Mouse (Mus musculus) heart, embryonic 10.5 days (tissue): ENCODE data around the gene Bcl2l15. TPM values are rescaled to one million over a fixed set of nuclear protein-coding genes. Genes with fewer than 3 reads are reported as not detected.

Experiments
- DNase-seq: peaks from one replicate; pipeline ENCODE4 v3.0.0-alpha.2; 2017; ENCODE audit warnings: low spot score
- H3K27ac ChIP-seq: fragments of 300-500 bp; sonication (generic); 2 replicates; pipeline ENCODE4 v1.5.1; 2016; ENCODE audit warnings: mild to moderate bottlenecking
- H3K27me3 ChIP-seq: fragments of 300-500 bp; sonication (generic); 2 replicates; pipeline ENCODE4 v1.6.1; 2016; ENCODE audit warnings: mild to moderate bottlenecking; ENCODE audit not compliant: poor library complexity, insufficient read depth, severe bottlenecking
- H3K36me3 ChIP-seq: fragments of 300-500 bp; sonication (generic); 2 replicates; pipeline ENCODE4 v1.6.1; 2016; ENCODE audit warnings: mild to moderate bottlenecking, moderate library complexity
- H3K4me1 ChIP-seq: fragments of 300-500 bp; sonication (generic); 2 replicates; pipeline ENCODE4 v1.6.1; 2016; ENCODE audit warnings: mild to moderate bottlenecking
- H3K4me3 ChIP-seq: fragments of 300-500 bp; sonication (generic); 2 replicates; pipeline ENCODE4 v1.5.1; 2016; ENCODE audit warnings: mild to moderate bottlenecking, moderate library complexity
- H3K9me3 ChIP-seq: fragments of 300-500 bp; sonication (generic); 2 replicates; pipeline ENCODE4 v1.6.1; 2016; ENCODE audit warnings: mild to moderate bottlenecking, moderate library complexity
- WGBS: fragments of 180-500 bp; shearing (Covaris S2); methylation state at CpG from one replicate; pipeline ENCODE4 v1.1.7; 2016; 5-methylcytosine and 5-hydroxymethylcytosine counted together
- polyA plus RNA-seq: library from polyadenylated mRNA; unstranded; fragments of >200 nt; fragmentation: Nextera tagmentation; extraction: Ambion mirVana; gene quantifications from 2 replicates; pipeline ENCODE4 v1.2.1, GENCODE M21; 2016

The Bcl2l15 gene
- polyA plus RNA-seq, 1 experiment from 2014 or later: 0.13 TPM

DNA sequence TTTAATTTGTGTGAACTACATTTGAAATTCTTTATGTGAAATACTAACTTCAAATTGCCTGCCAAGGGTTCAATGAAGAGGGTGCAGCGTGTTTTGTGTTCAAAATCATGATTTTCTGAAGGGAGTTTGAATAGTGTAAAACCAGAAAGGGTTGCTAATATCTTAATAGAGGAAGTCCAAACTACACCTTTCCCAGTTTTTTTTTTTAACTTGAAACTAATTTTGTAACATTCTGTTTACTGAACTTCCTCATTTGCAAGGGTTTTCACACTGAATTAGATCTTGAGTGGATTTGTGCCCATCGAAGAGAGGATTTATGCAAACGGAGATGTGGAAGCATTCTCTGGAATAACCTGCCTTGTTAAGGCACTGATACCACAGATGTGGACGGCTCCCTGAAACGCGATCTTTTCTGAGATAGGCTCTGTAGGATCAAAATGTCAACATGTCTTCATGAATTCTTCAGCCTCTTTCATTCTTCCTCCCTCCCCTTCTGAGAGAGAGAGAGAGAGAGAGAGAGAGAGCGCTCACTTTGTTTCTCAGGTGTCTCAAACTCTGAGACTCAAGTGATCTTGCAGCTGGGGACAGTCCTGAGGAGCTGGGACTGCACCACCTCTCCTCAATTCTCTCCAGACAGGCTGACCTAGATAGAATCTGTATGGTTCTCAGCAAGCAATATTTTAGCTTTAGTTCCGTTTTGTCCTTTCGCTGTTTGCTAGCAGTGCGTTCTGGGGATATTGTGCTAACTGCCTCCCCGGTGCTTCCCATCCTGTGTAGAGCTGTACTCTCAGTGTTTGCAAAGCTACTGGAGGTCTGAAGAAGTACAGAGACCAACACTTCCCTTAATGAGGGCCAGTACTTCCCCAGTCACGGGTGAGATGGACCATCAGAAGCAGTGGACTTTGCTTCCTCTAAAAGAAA lies 26.7 kb downstream of the Bcl2l15 start, which contains the start of gene Ptpn22:
Gene Ptpn22, plus strand, starts transcription at position 915 of the 921 bp plus-strand sequence.
- 69% methylated on average over 12 of the region's 12 CpGs for WGBS

DNA sequence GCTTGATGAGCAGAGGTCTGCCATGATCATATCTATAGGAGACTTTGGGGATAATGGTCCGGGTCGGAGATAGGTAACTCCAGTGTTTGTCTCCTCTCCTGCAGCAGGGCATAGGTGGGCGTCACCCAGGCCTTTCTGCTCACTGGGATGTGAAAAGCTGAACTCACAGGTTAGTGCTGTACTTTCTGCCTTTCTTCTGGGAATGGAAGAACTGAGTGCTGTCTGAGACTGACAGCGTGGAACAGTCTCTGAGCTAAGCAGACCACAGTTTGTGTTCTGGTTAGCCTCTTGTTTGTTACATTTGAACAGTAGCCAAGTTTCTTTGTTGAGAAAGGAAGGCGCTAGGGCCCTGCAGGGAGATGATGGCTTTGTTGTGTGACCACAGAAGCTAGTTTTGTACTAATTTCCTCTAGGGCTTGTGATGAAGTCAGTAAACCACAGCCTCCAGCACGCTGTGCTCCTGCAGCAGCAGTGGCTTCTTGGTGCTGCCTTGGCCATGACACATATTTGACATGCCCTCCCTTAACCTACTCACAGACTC lies 27.5 kb downstream of the Bcl2l15 start:
- WGBS: 77% methylated on average over 6 of the region's 6 CpGs
- Histone ChIP-seq H3K36me3 (no peaks in the 10 kb centered on the region), H3K9me3 (no peaks in the 10 kb centered on the region), H3K4me1 (no peaks in the 10 kb centered on the region), H3K27ac (no peak overlapping the region), H3K27me3 (no peaks in the 10 kb centered on the region), H3K4me3 (no peak overlapping the region)
- DNase-seq: no peak

More for the DNA sequence above, 26.7 kb downstream of the Bcl2l15 start, which contains the start of gene Ptpn22:
- H3K9me3 ChIP-seq: no peaks in the 10 kb centered on the region
- H3K4me3 ChIP-seq: no peak within 1 kb of the TSS
- H3K27ac ChIP-seq: no peak within 1 kb of the TSS
- DNase-seq: no peak
- H3K4me1 ChIP-seq: no peaks in the 10 kb centered on the region
- H3K36me3 ChIP-seq: no peaks in the 10 kb centered on the region
- no peaks in the 10 kb centered on the region for H3K27me3 ChIP-seq

DNA sequence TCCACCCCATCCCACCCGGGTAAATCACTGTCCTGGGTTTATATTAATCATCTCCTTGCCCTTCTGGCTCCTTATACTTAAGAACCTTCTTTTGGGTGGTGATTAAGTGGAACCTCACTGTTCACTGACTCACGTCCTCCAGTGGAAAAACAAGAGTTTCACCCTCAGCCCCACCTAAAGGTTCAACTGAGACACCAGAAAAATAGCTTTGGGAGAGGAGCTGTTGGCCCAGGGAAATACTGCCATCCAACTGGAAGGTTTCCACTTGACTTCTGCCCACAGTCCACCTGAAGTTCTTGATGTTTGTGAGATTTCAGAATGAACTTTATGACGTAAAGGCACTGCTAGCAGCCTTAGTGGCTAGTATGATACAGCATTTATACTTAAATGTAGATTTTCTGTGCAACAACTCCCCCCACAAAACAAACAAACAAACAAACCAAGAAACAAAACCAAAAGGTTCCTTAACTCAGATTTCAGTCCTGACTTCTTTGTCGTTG lies 30.4 kb downstream of the Bcl2l15 start:
- Histone ChIP-seq H3K36me3 (no peaks in the 10 kb centered on the region), H3K4me1 (no peaks in the 10 kb centered on the region), H3K9me3 (no peaks in the 10 kb centered on the region), H3K27ac (no peak overlapping the region), H3K4me3 (no peak overlapping the region), H3K27me3 (no peaks in the 10 kb centered on the region)
- DNase-seq: no peak
- 80% methylated on average over 4 of the region's 4 CpGs for WGBS

DNA sequence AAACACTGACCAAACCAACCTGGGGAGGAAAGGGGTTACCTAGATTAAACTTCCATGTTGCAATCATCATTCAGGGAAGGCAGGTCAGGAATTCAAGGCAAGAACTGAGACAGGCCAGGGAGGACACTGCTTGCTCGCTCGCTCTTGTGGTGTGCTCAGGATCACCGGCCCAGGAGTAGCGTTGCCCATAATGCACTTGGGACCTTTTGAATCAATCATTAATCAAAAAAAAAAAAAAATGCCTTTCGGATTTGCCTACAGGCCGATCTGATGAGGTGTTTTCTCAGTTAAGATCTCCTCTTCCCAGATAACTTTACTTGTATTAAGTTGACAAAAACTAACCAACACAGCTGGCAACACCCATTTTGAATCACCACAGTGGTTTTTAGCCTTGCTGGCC lies 31.8 kb downstream of the Bcl2l15 start:
- DNase-seq: no peak
- WGBS: 86% methylated on average over 6 of the region's 6 CpGs
- Histone ChIP-seq H3K27ac (no peak overlapping the region), H3K4me3 (no peak overlapping the region), H3K27me3 (no peaks in the 10 kb centered on the region), H3K36me3 (no peaks in the 10 kb centered on the region), H3K4me1 (no peaks in the 10 kb centered on the region), H3K9me3 (no peaks in the 10 kb centered on the region)

DNA sequence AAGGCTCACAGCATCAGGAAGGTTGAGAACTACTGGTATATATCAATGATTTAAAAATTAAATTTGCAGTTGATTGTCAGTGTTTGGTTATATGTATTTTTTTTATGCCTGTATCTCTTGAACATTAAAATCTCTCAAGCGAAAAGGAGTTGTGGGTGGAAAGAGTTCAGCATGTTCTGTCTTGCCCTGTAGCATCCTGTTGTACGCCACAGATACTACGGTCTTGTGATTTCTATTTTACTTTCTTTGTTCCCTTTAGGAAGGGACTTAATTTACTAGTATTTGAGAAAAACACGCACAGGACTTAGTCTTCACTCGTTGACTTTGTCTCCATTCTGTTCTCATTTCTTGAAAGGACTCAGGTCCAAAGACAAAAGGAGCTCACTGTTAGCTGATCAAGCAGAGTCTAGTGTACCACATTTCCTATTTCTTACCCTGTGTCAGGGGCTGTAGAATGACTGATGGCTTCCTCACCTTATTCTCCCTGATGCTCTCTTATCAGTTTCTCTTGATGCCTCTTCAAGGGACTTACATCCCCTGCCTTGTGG lies 35.1 kb downstream of the Bcl2l15 start:
- Histone ChIP-seq H3K4me3 (no peak overlapping the region), H3K4me1 (no peaks in the 10 kb centered on the region), H3K9me3 (no peaks in the 10 kb centered on the region), H3K27me3 (no peaks in the 10 kb centered on the region), H3K27ac (no peak overlapping the region), H3K36me3 (no peaks in the 10 kb centered on the region)
- DNase-seq: no peak
- WGBS: 86% methylated on average over 5 of the region's 5 CpGs

DNA sequence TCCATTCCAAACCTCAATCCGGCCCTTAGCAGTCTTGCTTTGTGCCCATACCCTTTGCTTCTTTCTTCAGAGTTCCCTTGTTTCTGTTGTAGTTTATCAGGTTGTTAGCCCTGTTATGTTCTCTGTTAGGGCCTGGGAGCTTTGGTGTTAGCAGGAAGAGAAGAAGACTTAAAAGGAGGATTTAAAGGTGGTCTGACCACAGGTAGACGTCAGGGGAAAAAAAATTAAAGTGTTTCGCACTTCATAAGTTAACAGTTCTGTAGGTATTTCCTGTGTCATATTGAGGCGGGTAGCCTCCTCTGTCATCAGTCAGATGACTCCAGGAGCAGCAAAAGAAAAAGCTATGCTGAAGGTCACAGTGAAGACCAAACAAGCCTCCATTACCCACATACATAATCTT lies 35.6 kb downstream of the Bcl2l15 start:
- Histone ChIP-seq H3K4me1 (no peaks in the 10 kb centered on the region), H3K27ac (no peak overlapping the region), H3K27me3 (no peaks in the 10 kb centered on the region), H3K9me3 (no peaks in the 10 kb centered on the region), H3K36me3 (no peaks in the 10 kb centered on the region), H3K4me3 (no peak overlapping the region)
- 77% methylated on average over 4 of the region's 4 CpGs for WGBS
- no peak for DNase-seq

DNA sequence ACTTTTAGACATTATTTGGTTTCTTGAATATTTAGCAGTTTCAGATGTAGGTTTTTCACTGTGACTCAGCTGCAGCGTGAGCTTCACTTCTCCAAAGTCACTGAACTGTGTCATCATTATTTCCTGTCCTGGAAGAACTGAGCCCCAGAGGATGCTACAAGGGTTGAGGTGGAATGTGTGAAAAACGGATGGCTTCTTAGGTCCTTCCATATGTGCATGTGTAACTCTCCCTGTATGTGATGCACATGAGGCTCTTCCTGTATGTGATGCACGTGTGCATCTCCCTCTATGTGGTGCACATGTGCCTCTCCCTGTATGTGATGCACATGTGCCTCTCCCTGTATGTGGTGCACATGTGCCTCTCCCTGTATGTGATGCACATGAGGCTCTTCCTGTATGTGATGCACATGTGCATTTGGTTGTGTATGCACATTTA lies 40.3 kb downstream of the Bcl2l15 start:
- Histone ChIP-seq H3K27me3 (no peaks in the 10 kb centered on the region), H3K4me3 (no peak overlapping the region), H3K36me3 (no peaks in the 10 kb centered on the region), H3K9me3 (no peaks in the 10 kb centered on the region), H3K27ac (no peak overlapping the region), H3K4me1 (no peaks in the 10 kb centered on the region)
- DNase-seq: no peak
- 72% methylated on average over 3 of the region's 3 CpGs for WGBS

DNA sequence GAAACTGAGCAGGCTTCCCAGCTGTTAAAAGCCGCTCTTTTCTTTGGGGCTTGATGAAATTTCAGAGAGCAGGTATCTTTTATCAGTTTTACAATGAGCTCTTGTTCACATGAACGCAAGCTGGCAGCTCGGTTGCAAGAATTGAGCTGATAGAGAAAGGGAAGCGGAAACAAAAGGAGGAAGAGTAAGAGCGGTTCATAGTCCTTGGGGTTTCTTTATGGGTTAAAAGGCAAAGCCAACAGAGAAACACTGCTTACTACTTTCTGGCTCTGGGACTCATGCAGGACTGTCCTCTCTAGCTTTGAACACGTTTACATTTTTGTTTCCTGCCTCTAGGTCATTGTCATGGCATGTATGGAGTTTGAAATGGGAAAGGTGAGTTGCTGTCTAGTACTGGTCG lies 41.9 kb downstream of the Bcl2l15 start:
- Histone ChIP-seq H3K36me3 (no peaks in the 10 kb centered on the region), H3K27ac (no peak overlapping the region), H3K4me1 (no peaks in the 10 kb centered on the region), H3K4me3 (no peak overlapping the region), H3K27me3 (no peaks in the 10 kb centered on the region), H3K9me3 (no peaks in the 10 kb centered on the region)
- WGBS: 51% methylated on average over 7 of the region's 7 CpGs
- no peak for DNase-seq

DNA sequence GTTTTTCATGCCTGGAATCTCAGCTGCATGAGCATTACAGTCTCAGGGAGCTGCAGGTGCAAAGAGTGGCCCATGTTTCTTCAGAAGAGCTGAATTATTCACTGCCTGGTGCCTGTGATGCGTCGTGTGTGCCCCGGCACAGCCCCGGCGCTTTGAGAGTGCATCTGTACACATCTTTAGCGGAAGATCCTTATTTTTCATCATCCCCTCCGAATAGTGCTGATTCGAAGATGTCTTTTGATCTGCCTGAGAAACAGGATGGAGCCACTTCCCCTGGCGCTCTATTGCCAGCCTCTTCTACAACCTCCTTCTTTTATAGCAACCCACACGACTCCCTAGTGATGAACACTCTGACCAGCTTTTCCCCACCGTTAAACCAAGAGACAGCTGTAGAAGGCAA lies 53.5 kb downstream of the Bcl2l15 start:
- Histone ChIP-seq H3K27me3 (no peaks in the 10 kb centered on the region), H3K36me3 (no peaks in the 10 kb centered on the region), H3K4me1 (no peaks in the 10 kb centered on the region), H3K9me3 (no peaks in the 10 kb centered on the region), H3K27ac (no peak overlapping the region), H3K4me3 (no peak overlapping the region)
- DNase-seq: no peak
- 76% methylated on average over 11 of the region's 11 CpGs for WGBS

DNA sequence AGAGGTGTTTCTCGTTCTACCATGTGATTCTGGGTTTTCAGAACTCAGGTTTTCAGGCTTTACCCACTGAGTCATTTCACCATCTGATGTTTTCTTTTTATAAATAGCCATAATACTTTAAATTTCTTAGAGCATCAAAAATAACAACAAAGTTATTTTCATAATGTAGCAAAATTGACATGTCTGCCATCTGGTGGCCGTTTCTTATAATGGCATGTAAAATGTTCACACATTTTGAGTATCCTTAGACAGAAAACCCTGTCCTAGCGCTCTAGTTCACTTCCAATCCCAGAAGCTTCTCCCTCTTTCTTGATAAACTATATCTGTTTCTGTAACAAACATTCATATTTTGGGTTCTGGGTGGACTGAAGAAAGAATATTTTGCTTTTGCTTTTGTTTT lies 55.2 kb downstream of the Bcl2l15 start:
- 25% methylated on average over 3 of the region's 3 CpGs for WGBS
- no peak for DNase-seq

DNA sequence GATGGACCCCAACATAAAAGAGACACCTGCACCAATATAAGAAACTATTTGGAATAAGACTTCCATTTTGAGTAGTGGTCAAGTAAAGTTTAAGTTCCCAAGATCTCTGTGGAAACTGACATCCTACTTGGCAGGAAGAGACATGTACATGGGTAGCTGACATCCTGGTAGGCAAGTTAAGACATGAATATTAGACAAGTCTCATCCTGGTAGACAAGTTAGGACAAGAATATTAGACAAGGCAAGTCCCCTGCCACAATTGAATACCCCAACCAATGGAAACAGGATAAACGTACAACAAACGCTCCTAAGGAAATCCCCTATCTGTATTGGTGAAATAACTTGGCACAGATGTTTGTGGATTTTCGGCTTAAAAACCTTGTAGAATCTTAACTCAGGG lies 61.0 kb downstream of the Bcl2l15 start:
- DNase-seq: no peak
- 74% methylated on average over 3 of the region's 3 CpGs for WGBS
- H3K4me1 ChIP-seq: no peaks in the 10 kb centered on the region
- H3K4me3 ChIP-seq: no peak overlapping the region
- H3K27ac ChIP-seq: no peak overlapping the region
- H3K9me3 ChIP-seq: no peaks in the 10 kb centered on the region
- no peaks in the 10 kb centered on the region for H3K36me3 ChIP-seq
- no peaks in the 10 kb centered on the region for H3K27me3 ChIP-seq

More for the DNA sequence above, 55.2 kb downstream of the Bcl2l15 start:
- no peak overlapping the region for H3K27ac ChIP-seq
- no peak overlapping the region for H3K4me3 ChIP-seq
- no peaks in the 10 kb centered on the region for H3K9me3 ChIP-seq
- H3K36me3 ChIP-seq: no peaks in the 10 kb centered on the region
- H3K4me1 ChIP-seq: no peaks in the 10 kb centered on the region
- no peaks in the 10 kb centered on the region for H3K27me3 ChIP-seq
